In genomic region chr17:87282706-87283053, GRCm38 (mm10) we compare ENCODE assay signal across 8 mouse cellular contexts. TPM values are rescaled to one million over a fixed set of nuclear protein-coding genes. Genes with fewer than 3 reads are reported as not detected.
DNase-seq lines count a peak whose midpoint lies in the region; ATAC-seq lines count a peak whose summit lies in the region.

TSS of gene Ttc7 (plus strand) at chr17:87282886.

- intact Hi-C loops in gastrocnemius, postnatal 14 days (cut with DNase I; ENCODE audit: low total_unique reads): no loop called here
- intact Hi-C loops in left cerebral cortex, postnatal 14 days (cut with DNase I): no loop called here

- peak within 1 kb of the TSS; percentile 90 for H3K9ac ChIP-seq in intestine, embryonic 14.5 days (ENCODE audit: low read length)

- ATAC-seq in intestine, embryonic 14.5 days (replicated peaks; ENCODE audit: low FRiP score, low TSS enrichment, low read depth): peak; percentile 93

- peak within 1 kb of the TSS; percentile 96 for H3K4me2 ChIP-seq in intestine, embryonic 14.5 days (ENCODE audit: low read length)

- H3K4me3 ChIP-seq in intestine, embryonic 14.5 days (ENCODE audit: low read depth, low read length): peak within 1 kb of the TSS; percentile 75

- H3K36me3 ChIP-seq in intestine, embryonic 14.5 days (ENCODE audit: control insufficient read depth, insufficient read depth, low read length): no peaks in the 10 kb centered on the region

- no peaks in the 10 kb centered on the region for H3K9me3 ChIP-seq in intestine, embryonic 14.5 days (ENCODE audit: control insufficient read depth, low read length)

- DNase-seq in adipocyte (ENCODE audit: low spot score): peak; percentile 95
- DNase-seq in embryo, embryonic 10 days (ENCODE audit: low spot score): peak; percentile 93
- peak; percentile 100 for DNase-seq in gastrocnemius, postnatal 14 days
- DNase-seq in intestine, embryonic 14.5 days (ENCODE audit: low spot score): peak; percentile 97
- peak; percentile 89 to 93 for DNase-seq in left cerebral cortex, postnatal 14 days (ENCODE audit: low spot score in 2 of 2)
- peak; percentile 94 for DNase-seq in mesoderm, embryonic 11.5 days (ENCODE audit: low read depth, low spot score)
- DNase-seq in right cerebral cortex, postnatal 36 days (ENCODE audit: low spot score in 2 of 2): peak; percentile 90 to 91
- peak; percentile 96 for DNase-seq in yolk sac, embryonic 10.5 days (ENCODE audit: low spot score)

- WGBS in intestine, embryonic 14.5 days: under 1% methylated on average over 33 of the region's 38 CpGs

- H3K27me3 ChIP-seq in intestine, embryonic 14.5 days (replicated peaks; ENCODE audit: control insufficient read depth, insufficient read depth, low read length): peaks cover 15% of the 10 kb centered on the region

- H3K4me1 ChIP-seq in intestine, embryonic 14.5 days (replicated peaks; ENCODE audit: control insufficient read depth, insufficient read depth, low read length): peaks cover 11% of the 10 kb centered on the region; the same call in 1 of the 2 replicates

- peak within 1 kb of the TSS; percentile 94 for H3K27ac ChIP-seq in intestine, embryonic 14.5 days (ENCODE audit: low read depth)

RNA-seq across cellular contexts. Expression of gene Ttc7, which starts in this region (rescaled TPM):
- total RNA-seq in gastrocnemius, postnatal 14 days (2021): 10 to 100 TPM; 13.2 to 14.5 TPM
- polyA plus RNA-seq in intestine, embryonic 14.5 days (2014; fragmentation: Nextera tagmentation; extraction: Ambion mirVana): 11.2 and 11.9 TPM in 2 replicates
- 1 to 10 TPM; 7.2 to 7.4 TPM for total RNA-seq in left cerebral cortex, postnatal 14 days (2021)

Comparison
In these comparisons a context has a peak if more than half of its experiments do, and no peak if none do; other contexts are left out.
1. Peak in every context shown above with its lines: DNase-seq, ATAC-seq, H3K4me3 ChIP-seq and H3K27ac ChIP-seq.